Mouse (Mus musculus) erythroblast, embryonic 14.5 days (primary cell): ENCODE data around the gene Dcxr. TPM values are rescaled to one million over a fixed set of nuclear protein-coding genes. Genes with fewer than 3 reads are reported as not detected.
A peak's percentile ranks its signal among the peaks of the same experiment; 100 is the strongest.

Experiments used
- H3K27me3 ChIP-seq: 2 replicates; pipeline ENCODE4 v1.6.1; 2012; ENCODE audit warnings: inconsistent platforms; ENCODE audit not compliant: control insufficient read depth
- H3K36me3 ChIP-seq: 2 replicates; pipeline ENCODE4 v1.6.1; 2012; ENCODE audit warnings: mild to moderate bottlenecking, inconsistent platforms; ENCODE audit not compliant: control insufficient read depth
- H3K4me1 ChIP-seq: 2 replicates; pipeline ENCODE4 v1.6.1; 2012; ENCODE audit warnings: inconsistent platforms; ENCODE audit not compliant: control insufficient read depth
- H3K4me3 ChIP-seq: replicated peaks from 2 replicates; pipeline ENCODE3; 2012; ENCODE audit warnings: moderate library complexity, mild to moderate bottlenecking, inconsistent platforms
- H3K9me3 ChIP-seq: 2 replicates; pipeline ENCODE4 v1.6.1; 2012; ENCODE audit warnings: low read length, inconsistent platforms, mixed read lengths; ENCODE audit not compliant: control insufficient read depth
- GATA1 ChIP-seq: IDR thresholded peaks from 2 replicates; pipeline ENCODE4 v1.6.1; 2012; ENCODE audit warnings: low read length, inconsistent platforms, mixed read lengths
- TAL1 ChIP-seq: IDR thresholded peaks from 3 replicates; pipeline ENCODE4 v1.6.1; 2012; ENCODE audit warnings: low read length, inconsistent platforms, mixed read lengths
- polyA plus RNA-seq: library from polyadenylated mRNA; stranded (reverse); fragments of >175 nt; gene quantifications from 2 replicates; pipeline ENCODE4 v1.2.3, GENCODE M21; 2012

Dcxr gene
- polyA plus RNA-seq, 1 experiment = 0.66 TPM

GRCm38 (mm10) chr11:120713580-120714518 is 13.2 kb downstream of the Dcxr start, which contains the start of the genes Cenpx and Lrrc45:
TSS of gene Cenpx (minus strand) at chr11:120713738.
TSS of gene Lrrc45 (plus strand) at chr11:120713925.
- peaks cover 64% of the 10 kb centered on the region for H3K36me3 ChIP-seq
- peak within 1 kb of the TSS; percentile 81 for H3K4me3 ChIP-seq
- no peaks in the 10 kb centered on the region for H3K9me3 ChIP-seq
- TF ChIP-seq GATA1 (no peak), TAL1 (no peak)
- peaks cover 35% of the 10 kb centered on the region for H3K4me1 ChIP-seq
- no peaks in the 10 kb centered on the region for H3K27me3 ChIP-seq

- H3K4me1 ChIP-seq = peaks cover 35% of the 10 kb centered on the region
Measured at GRCm38 (mm10) chr11:120712771-120713568, 14.1 kb downstream of the Dcxr start.

DNA sequence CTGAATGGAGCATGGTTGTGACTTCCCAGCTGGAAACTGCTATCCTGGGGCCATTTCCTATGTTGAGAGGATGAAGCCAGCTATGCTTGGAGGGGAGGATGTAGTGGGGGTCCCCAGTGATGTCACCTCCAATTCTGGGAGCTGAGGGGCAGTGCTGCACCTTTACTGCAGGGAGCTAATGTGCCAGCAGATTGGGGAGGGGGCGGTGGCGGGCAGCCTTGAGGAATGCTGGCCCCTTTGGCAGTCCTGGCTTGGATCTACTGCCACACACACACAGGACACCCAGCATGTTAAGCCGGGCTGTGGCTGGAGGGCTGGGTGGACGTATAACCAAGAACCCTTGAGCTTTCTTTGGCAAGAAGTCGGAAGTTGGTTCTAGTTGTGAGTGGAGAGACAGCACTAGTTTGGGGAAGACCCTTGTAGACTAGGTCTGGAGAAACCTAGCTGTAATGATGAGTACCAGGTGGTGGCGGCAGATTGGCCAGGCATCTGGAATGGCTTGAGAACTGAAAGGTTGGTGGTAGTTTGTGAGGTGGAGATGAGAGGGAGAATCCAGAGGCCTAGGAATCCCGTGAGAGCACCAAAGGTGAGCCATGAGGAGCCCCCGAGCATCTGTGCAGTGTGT is 15.0 kb downstream of the Dcxr start:
- Histone ChIP-seq H3K4me1 (peaks cover 35% of the 10 kb centered on the region), H3K27me3 (no peaks in the 10 kb centered on the region), H3K9me3 (no peaks in the 10 kb centered on the region), H3K36me3 (peaks cover 53% of the 10 kb centered on the region), H3K4me3 (peak overlapping the region; percentile 81)
- TF ChIP-seq TAL1 (no peak), GATA1 (no peak)

More at GRCm38 (mm10) chr11:120712771-120713568, 14.1 kb downstream of the Dcxr start:
- TF ChIP-seq TAL1 = no peak
- TF ChIP-seq GATA1 = no peak
- peaks cover 62% of the 10 kb centered on the region for H3K36me3 ChIP-seq
- H3K4me3 ChIP-seq = peak overlapping the region; percentile 81
- no peaks in the 10 kb centered on the region for H3K27me3 ChIP-seq
- no peaks in the 10 kb centered on the region for H3K9me3 ChIP-seq

- no peak for TF ChIP-seq GATA1
- no peak for TF ChIP-seq TAL1
- Histone ChIP-seq H3K36me3 (peaks cover 49% of the 10 kb centered on the region), H3K4me1 (peaks cover 35% of the 10 kb centered on the region), H3K9me3 (no peaks in the 10 kb centered on the region), H3K4me3 (no peak overlapping the region), H3K27me3 (no peaks in the 10 kb centered on the region)
Measured at GRCm38 (mm10) chr11:120710672-120711071, 16.4 kb downstream of the Dcxr start.

- peaks cover 26% of the 10 kb centered on the region for H3K4me1 ChIP-seq
- H3K27me3 ChIP-seq = no peaks in the 10 kb centered on the region
- H3K4me3 ChIP-seq = no peak overlapping the region
- TF ChIP-seq TAL1 (no peak), GATA1 (no peak)
- no peaks in the 10 kb centered on the region for H3K9me3 ChIP-seq
- peaks cover 47% of the 10 kb centered on the region for H3K36me3 ChIP-seq
Measured at GRCm38 (mm10) chr11:120709551-120709950, 17.5 kb downstream of the Dcxr start.

- no peaks in the 10 kb centered on the region for H3K9me3 ChIP-seq
- TF ChIP-seq TAL1 = no peak
- TF ChIP-seq GATA1 = no peak
- H3K36me3 ChIP-seq = peaks cover 59% of the 10 kb centered on the region
- no peaks in the 10 kb centered on the region for H3K27me3 ChIP-seq
- peaks cover 11% of the 10 kb centered on the region for H3K4me1 ChIP-seq
- no peak overlapping the region for H3K4me3 ChIP-seq
Measured at GRCm38 (mm10) chr11:120707969-120708368, 19.1 kb downstream of the Dcxr start.

GRCm38 (mm10) chr11:120707225-120707624 is 19.9 kb downstream of the Dcxr start:
- H3K4me1 ChIP-seq = peaks cover 4% of the 10 kb centered on the region
- TF ChIP-seq TAL1 (no peak), GATA1 (no peak)
- H3K36me3 ChIP-seq = peaks cover 63% of the 10 kb centered on the region
- no peaks in the 10 kb centered on the region for H3K27me3 ChIP-seq
- H3K4me3 ChIP-seq = no peak overlapping the region
- H3K9me3 ChIP-seq = no peaks in the 10 kb centered on the region

- TF ChIP-seq TAL1 (no peak), GATA1 (no peak)
- Histone ChIP-seq H3K36me3 (peaks cover 61% of the 10 kb centered on the region), H3K4me3 (no peak overlapping the region), H3K4me1 (no peaks in the 10 kb centered on the region; the same call in none of the 2 replicates), H3K27me3 (no peaks in the 10 kb centered on the region), H3K9me3 (no peaks in the 10 kb centered on the region)
Measured at GRCm38 (mm10) chr11:120706120-120706519, 21.0 kb downstream of the Dcxr start.
